Mouse (Mus musculus) forebrain, embryonic 10.5 days (tissue): ENCODE measurements around the gene Siah3. TPM values are rescaled to one million over a fixed set of nuclear protein-coding genes. Genes with fewer than 3 reads are reported as not detected.

ENCODE experiments used
- DNase-seq: peaks from one replicate; pipeline ENCODE4 v3.0.0-alpha.2; 2017; ENCODE audit warnings: low spot score; ENCODE audit errors: extremely low spot score
- H3K27ac ChIP-seq: fragments of 300-500 bp; sonication (generic); 2 replicates; pipeline ENCODE4 v1.5.1; 2016; ENCODE audit warnings: mild to moderate bottlenecking
- H3K27me3 ChIP-seq: fragments of 300-500 bp; sonication (generic); 2 replicates; pipeline ENCODE4 v1.6.1; 2016; ENCODE audit warnings: mild to moderate bottlenecking; ENCODE audit not compliant: poor library complexity, severe bottlenecking
- H3K36me3 ChIP-seq: fragments of 300-500 bp; sonication (generic); replicated peaks from 2 replicates; pipeline ENCODE4 v1.6.1; 2016; ENCODE audit warnings: mild to moderate bottlenecking, moderate library complexity
- H3K4me1 ChIP-seq: fragments of 300-500 bp; sonication (generic); 2 replicates; pipeline ENCODE4 v1.6.1; 2016
- H3K4me3 ChIP-seq: fragments of 300-500 bp; sonication (generic); 2 replicates; pipeline ENCODE4 v1.5.1; 2016; ENCODE audit warnings: mild to moderate bottlenecking, moderate library complexity
- H3K9me3 ChIP-seq: fragments of 300-500 bp; sonication (generic); 2 replicates; pipeline ENCODE4 v1.6.1; 2016; ENCODE audit warnings: mild to moderate bottlenecking, moderate library complexity
- WGBS: fragments of 180-500 bp; shearing (Covaris S2); methylation state at CpG from one replicate; pipeline ENCODE4 v1.1.7; 2016; 5-methylcytosine and 5-hydroxymethylcytosine counted together
- polyA plus RNA-seq: library from polyadenylated mRNA; unstranded; fragments of >200 nt; fragmentation: Nextera tagmentation; extraction: Ambion mirVana; gene quantifications from 2 replicates; pipeline ENCODE4 v1.2.1, GENCODE M21; 2016

Siah3 gene
- 0.48 and 0.63 TPM in 2 replicates for polyA plus RNA-seq

DNA sequence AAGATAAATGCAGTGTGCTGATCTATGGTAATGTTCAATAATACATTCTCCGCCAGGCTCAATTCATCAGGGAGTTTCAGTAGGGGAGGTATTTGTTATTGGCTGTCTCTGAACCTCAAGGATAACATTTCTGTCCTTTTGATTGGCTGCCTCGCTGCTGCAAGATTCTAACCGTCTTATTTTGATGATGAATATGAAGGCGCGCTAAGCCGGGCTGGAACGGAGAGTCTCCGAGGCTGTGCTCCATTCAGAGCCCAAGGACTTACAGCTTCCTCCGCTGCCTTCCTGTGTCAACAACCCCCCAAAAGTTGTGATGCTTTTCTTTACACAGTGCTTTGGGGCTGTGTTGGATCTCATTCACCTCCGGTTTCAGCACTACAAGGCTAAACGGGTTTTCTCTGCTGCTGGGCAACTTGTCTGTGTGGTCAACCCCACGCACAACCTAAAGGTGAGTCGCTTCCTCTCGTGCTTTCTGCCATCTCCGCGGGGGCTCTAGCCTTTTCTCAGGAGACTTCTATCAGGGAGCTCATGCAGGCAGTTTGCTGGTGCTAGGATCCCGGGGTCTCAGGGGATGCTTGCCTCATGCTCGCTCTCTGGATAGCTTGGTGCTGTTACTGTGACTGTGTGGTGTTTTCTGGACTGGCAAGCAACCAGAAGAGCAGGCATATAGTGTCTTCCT lies at the start of gene Siah3:
Siah3 (plus strand) TSS at position 240 of the 679 bp plus-strand sequence.
- H3K4me1 ChIP-seq = peaks cover 67% of the 10 kb centered on the region
- H3K4me3 ChIP-seq = peak within 1 kb of the TSS; percentile 59
- peaks cover 49% of the 10 kb centered on the region for H3K27me3 ChIP-seq
- peak within 1 kb of the TSS; percentile 79 for H3K27ac ChIP-seq
- no peak for DNase-seq
- H3K36me3 ChIP-seq = no peaks in the 10 kb centered on the region
- 15% methylated on average over 18 of the region's 18 CpGs for WGBS
- H3K9me3 ChIP-seq = no peaks in the 10 kb centered on the region

DNA sequence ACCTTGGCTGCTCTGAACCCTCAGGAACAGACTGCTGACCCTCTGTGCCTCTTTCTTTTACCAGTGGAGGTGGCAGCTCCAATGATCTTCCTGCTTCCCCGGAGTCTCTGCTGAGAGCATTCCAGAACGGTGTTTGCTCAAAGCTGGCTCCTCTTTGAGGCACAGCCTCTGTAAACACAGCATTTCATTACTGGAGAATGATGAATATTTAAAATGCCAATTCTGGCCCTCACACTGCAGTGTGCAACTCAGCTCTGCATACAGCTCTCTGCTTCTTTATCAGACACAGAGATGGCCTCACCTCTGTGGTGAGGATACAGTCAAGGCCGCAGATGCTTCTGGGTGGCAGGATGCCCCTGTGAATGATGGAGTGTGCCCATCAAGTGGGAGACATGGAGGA lies 46.0 kb upstream of the Siah3 start:
- Histone ChIP-seq H3K36me3 (no peaks in the 10 kb centered on the region), H3K27ac (no peak overlapping the region), H3K27me3 (no peaks in the 10 kb centered on the region), H3K4me1 (no peaks in the 10 kb centered on the region), H3K4me3 (no peak overlapping the region), H3K9me3 (peaks cover 10% of the 10 kb centered on the region; the same call in 1 of the 2 replicates)
- 95% methylated on average over 3 of the region's 3 CpGs for WGBS
- DNase-seq = no peak

DNA sequence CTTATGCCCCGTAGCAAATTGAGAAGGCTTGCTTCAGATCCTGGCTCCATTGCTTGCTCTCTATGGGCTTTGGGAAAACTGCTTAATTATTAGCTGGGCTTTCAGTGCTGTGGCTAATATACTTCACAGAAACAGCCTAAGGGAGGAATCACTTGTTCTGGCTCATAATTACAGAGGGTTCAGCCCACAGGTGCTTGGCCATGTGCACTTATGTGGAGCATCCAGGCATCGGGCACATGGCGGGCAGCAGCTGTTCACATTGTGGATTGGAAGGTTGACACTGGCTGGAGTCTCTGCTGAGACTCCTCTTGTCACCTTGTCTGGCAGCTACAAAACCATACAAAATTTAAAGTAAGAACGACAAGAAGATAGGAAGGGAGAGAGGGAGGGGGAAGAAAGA lies 45.4 kb upstream of the Siah3 start:
- Histone ChIP-seq H3K27me3 (no peaks in the 10 kb centered on the region), H3K9me3 (peaks cover 10% of the 10 kb centered on the region; the same call in 1 of the 2 replicates), H3K27ac (no peak overlapping the region), H3K4me3 (no peak overlapping the region), H3K4me1 (peaks cover 4% of the 10 kb centered on the region), H3K36me3 (no peaks in the 10 kb centered on the region)
- DNase-seq = no peak
- WGBS = 85% methylated on average over 4 of the region's 4 CpGs

DNA sequence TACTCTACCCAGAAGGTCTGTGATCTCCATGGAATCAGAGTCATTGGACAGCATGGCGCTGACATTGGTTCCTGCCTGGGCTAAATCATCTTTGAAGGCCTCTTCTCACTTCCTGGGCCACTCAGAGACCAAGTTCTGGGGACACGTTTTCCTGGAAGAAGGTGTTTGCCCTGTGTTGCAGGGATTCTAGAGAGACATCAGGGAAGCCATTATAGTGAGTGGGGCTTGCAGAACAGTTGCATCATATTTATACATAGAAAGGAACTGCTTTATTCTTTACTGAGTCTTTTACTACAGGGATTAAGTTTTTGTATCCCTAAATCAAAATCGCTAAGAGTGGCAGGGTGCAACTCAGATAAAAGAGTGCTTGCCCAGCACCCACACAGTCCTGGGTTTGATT lies 37.1 kb upstream of the Siah3 start:
- Histone ChIP-seq H3K9me3 (peaks cover 2% of the 10 kb centered on the region; the same call in 1 of the 2 replicates), H3K4me1 (peaks cover 20% of the 10 kb centered on the region), H3K27me3 (no peaks in the 10 kb centered on the region), H3K36me3 (no peaks in the 10 kb centered on the region), H3K4me3 (no peak overlapping the region), H3K27ac (no peak overlapping the region)
- DNase-seq = no peak
- WGBS = 82% methylated on average over 3 of the region's 3 CpGs

DNA sequence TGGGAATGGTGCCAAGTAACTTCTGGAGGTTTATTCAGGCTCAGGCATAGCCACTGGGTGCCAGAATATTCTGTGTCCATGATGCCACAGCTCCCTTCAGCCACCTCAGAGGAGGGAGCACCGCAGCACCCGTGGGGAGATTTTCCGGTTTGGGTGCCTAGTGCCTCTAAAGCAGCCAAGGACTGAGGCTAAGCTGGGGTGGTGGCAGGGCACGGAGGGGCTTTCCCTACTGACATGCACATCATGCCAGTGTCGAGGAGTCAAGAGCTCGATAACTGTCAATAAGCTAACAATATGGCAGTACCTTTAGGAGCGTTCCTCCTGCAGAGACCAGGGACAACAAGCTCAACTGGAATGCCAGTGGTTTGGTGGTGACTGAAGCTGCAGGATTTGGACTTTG lies 35.9 kb upstream of the Siah3 start:
- Histone ChIP-seq H3K27ac (no peak overlapping the region), H3K27me3 (no peaks in the 10 kb centered on the region), H3K4me1 (peaks cover 20% of the 10 kb centered on the region), H3K9me3 (peaks cover 3% of the 10 kb centered on the region; the same call in 1 of the 2 replicates), H3K4me3 (no peak overlapping the region), H3K36me3 (no peaks in the 10 kb centered on the region)
- no peak for DNase-seq
- 88% methylated on average over 7 of the region's 7 CpGs for WGBS

DNA sequence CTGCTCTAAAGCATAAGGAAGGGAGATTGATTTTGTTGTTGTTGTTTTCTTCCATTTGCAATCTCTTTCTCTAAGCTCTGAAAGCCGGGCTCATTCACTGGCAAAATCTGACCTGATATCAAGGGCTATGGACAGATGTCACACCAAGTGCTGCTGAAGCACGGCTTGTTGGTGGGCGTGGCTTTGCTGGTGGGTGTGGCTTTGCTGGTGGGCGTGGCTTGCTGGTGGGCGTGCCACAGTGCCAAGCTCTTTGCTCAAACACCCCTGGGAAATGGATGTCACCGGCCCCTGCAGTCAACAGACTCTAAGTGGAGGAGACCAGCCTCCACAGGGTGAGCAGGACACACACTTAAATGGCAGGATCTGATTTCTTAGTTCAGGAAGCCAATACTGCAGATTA lies 35.0 kb upstream of the Siah3 start:
- Histone ChIP-seq H3K4me3 (no peak overlapping the region), H3K36me3 (no peaks in the 10 kb centered on the region), H3K27me3 (no peaks in the 10 kb centered on the region), H3K27ac (no peak overlapping the region), H3K9me3 (peaks cover 6% of the 10 kb centered on the region), H3K4me1 (peaks cover 12% of the 10 kb centered on the region)
- no peak for DNase-seq
- 73% methylated on average over 6 of the region's 6 CpGs for WGBS

DNA sequence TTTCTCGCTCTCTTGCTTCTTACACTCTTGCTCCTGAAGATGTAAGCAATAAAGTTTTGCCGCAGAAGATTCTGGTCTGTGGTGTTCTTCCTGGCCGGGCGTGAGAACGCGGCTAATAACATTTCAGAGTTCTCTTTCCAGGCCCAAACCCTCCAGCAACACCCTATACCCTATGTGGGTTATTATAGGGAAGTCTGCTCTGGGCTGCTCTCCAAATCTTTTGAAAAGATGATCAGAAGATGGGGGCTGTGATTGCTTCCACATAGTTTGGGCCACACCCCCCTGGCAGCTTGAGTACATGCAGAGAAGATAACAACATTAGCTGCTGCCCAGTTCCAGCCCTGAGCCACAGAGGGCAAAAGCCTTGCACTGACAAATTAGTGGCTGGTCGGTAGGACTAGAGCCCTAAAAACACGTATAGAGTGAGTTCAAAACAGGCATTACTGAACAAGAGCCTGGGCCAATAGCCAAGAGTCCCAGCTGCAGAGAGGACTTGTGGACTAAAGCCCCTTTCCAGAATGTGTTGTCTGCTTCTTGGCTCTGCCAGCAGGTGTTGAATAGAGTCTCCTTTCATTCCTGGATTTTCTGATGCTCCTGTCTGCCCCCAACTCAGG lies 24.5 kb upstream of the Siah3 start:
- no peak overlapping the region for H3K27ac ChIP-seq
- no peaks in the 10 kb centered on the region for H3K36me3 ChIP-seq
- WGBS = 94% methylated on average over 7 of the region's 8 CpGs
- no peak overlapping the region for H3K4me3 ChIP-seq
- DNase-seq = no peak
- no peaks in the 10 kb centered on the region; the same call in 1 of the 2 replicates for H3K9me3 ChIP-seq
- H3K4me1 ChIP-seq = peaks cover 10% of the 10 kb centered on the region
- no peaks in the 10 kb centered on the region for H3K27me3 ChIP-seq

DNA sequence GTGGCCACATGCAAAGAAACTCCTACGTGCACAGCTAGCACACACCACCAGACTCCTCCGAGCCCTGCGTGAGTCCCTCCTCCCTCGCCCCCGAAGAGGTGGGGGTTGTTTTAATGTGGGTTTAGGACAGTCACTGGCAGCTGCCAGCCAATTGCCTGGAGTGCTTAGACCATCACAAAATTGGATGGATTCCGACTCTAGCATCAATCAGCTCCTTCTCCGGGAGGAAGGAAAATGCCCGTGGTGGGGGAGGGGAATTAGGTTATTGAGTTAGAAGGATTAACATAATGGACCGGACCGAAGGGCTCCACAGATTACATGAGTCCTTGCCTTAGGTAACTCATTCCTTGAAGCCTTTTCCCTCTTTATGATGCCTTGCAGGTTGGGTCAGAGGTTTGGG lies 22.9 kb upstream of the Siah3 start:
- H3K27ac ChIP-seq = no peak overlapping the region
- H3K36me3 ChIP-seq = no peaks in the 10 kb centered on the region
- no peaks in the 10 kb centered on the region for H3K27me3 ChIP-seq
- 70% methylated on average over 10 of the region's 10 CpGs for WGBS
- DNase-seq = no peak
- H3K4me1 ChIP-seq = peaks cover 10% of the 10 kb centered on the region
- no peaks in the 10 kb centered on the region; the same call in 1 of the 2 replicates for H3K9me3 ChIP-seq
- no peak overlapping the region for H3K4me3 ChIP-seq

DNA sequence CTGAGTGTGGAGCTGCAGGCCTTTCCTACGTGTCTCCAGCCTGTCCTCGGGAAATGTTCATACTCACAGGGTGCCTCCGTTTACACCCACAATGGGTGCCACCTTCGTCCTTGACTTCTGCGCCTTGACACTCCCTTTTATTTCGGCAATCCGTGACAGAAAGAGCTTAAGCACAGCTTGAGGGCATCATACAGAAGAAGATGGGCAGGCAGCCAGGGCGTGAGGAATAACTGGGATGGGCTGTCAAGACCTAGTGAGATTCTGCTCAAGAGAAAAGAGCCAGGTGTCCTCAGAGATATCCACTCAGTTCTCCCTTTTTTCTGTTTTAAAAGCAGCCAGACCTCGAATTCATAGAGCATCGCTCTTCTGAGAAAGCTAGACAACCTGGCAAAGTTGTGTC lies 21.2 kb upstream of the Siah3 start:
- DNase-seq = no peak
- WGBS = 89% methylated on average over 10 of the region's 10 CpGs
- Histone ChIP-seq H3K4me1 (peaks cover 10% of the 10 kb centered on the region), H3K27me3 (no peaks in the 10 kb centered on the region), H3K9me3 (no peaks in the 10 kb centered on the region; the same call in 1 of the 2 replicates), H3K27ac (no peak overlapping the region), H3K4me3 (no peak overlapping the region), H3K36me3 (no peaks in the 10 kb centered on the region)

DNA sequence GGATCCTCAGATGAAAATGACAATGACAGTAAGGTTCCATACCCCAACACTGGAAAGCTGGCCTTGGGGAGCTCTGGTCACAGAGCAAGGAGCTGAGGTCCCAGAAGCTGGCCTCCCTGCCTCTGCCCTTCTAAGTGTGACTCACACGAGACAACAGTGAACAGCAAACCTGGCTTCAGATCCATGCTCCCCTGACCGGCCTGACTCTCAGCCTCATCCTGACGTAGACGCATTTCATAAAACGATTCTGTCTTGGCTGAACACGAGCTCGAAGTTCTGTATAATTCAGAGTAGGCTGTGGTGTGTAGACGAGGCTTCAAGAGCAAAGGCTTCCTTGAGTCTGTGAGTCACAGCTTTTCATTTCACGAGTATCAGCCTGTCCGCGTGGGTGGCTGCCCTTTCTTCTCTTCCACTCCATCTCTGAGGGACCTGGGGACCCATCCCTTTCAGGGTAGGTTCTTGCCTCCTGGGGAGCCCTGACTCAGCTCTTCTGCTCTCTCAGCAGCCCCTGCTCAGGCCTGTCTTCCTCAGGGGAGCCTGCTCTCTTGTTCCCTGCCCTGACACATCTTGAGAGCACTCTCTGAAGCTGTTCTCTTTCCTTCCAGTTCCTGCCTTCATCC lies 11.2 kb upstream of the Siah3 start:
- H3K27ac ChIP-seq = peak overlapping the region; percentile 66
- H3K9me3 ChIP-seq = no peaks in the 10 kb centered on the region
- no peak for DNase-seq

DNA sequence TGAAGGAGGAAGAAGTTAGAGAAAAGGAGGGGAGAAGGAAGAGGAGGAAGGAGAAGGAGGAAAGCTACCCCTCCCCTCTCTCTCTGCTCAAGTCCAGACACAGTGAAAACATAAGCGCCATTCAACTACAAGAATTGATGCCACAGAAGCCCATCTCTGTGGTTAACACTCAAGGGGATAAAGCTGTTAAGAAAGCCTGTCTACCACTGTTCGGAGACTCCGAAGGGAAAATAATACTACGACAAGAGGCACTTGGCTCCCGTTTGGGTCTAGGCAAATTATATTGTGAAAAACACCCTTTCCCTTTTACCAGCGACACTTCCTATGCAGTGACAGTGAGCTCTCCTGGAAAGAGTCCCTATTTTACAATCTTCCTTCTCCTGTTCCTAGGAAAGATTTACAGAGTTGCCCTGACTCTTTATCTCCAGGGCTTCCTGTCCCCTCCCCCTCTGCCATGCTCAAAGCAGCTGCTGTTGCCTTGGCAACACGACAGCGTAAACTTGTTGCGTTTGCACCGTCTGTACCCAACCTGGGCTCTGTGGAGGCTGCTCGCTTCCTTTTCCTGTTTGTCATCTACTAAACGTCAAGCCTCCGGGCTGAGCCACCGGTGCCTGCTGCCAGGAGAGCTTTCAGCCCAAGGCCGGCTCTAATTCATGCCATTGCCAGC lies 10.4 kb upstream of the Siah3 start:
- peak overlapping the region; percentile 51 for H3K4me3 ChIP-seq
- peak; percentile 76 for DNase-seq
- WGBS = 12% methylated on average over 15 of the region's 15 CpGs
- H3K4me1 ChIP-seq = peaks cover 25% of the 10 kb centered on the region
- no peaks in the 10 kb centered on the region for H3K36me3 ChIP-seq
- H3K9me3 ChIP-seq = no peaks in the 10 kb centered on the region
- peak overlapping the region; percentile 66 for H3K27ac ChIP-seq
- peaks cover 4% of the 10 kb centered on the region; the same call in 1 of the 2 replicates for H3K27me3 ChIP-seq

More for the DNA sequence above, 11.2 kb upstream of the Siah3 start:
- no peaks in the 10 kb centered on the region for H3K36me3 ChIP-seq
- H3K4me3 ChIP-seq = peak overlapping the region; percentile 51; the same call in 1 of the 2 replicates
- peaks cover 4% of the 10 kb centered on the region; the same call in 1 of the 2 replicates for H3K27me3 ChIP-seq
- WGBS = 87% methylated on average over 11 of the region's 11 CpGs
- H3K4me1 ChIP-seq = peaks cover 25% of the 10 kb centered on the region

DNA sequence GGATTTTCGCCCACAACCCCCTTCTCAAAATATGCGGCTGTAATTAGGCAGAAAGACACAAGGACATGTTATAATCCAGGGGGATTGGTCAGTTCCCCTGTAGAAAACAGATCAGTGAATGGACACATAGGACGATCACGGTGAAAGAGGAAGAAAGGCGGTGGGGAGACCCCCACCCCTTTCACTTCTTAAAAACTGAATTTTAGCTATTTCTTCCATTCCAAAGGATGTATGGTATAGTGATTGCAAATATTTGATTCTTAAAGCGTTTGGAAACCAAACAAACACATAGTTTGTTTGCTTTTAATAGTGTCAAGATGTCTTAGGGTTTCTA lies 9.9 kb upstream of the Siah3 start:
- DNase-seq = no peak
- Histone ChIP-seq H3K4me3 (peak overlapping the region; percentile 51), H3K27me3 (peaks cover 4% of the 10 kb centered on the region; the same call in 1 of the 2 replicates), H3K9me3 (no peaks in the 10 kb centered on the region), H3K4me1 (peaks cover 25% of the 10 kb centered on the region), H3K27ac (peak overlapping the region; percentile 66), H3K36me3 (no peaks in the 10 kb centered on the region)
- WGBS = 39% methylated on average over 6 of the region's 6 CpGs
